Mouse (Mus musculus) lung, embryonic 15.5 days (tissue): ENCODE measurements at regions not wholly inside any gene's neighbourhood (a gene's known extent, or its start where the extent isn't known, plus 50 kb on each side); places are given as distances from the start of the nearest gene placed in this dataset.

ENCODE experiments used
- ATAC-seq: fragments of 200-750 bp; cut with Nextera tagmentation; 2 replicates; pipeline ENCODE4 v1.8.0; 2017; ENCODE audit warnings: moderate number of reproducible peaks, borderline replicate concordance; ENCODE audit not compliant: low FRiP score, low TSS enrichment; ENCODE audit errors: extremely low read depth
- H3K27ac ChIP-seq: fragments of 300-500 bp; sonication (generic); 2 replicates; pipeline ENCODE4 v1.5.1; 2015; ENCODE audit warnings: moderate library complexity, mild to moderate bottlenecking, inconsistent platforms
- H3K27me3 ChIP-seq: fragments of 300-500 bp; sonication (generic); 2 replicates; pipeline ENCODE4 v1.6.1; 2015; ENCODE audit warnings: inconsistent platforms
- H3K36me3 ChIP-seq: fragments of 300-500 bp; sonication (generic); 2 replicates; pipeline ENCODE4 v1.6.1; 2015; ENCODE audit warnings: inconsistent platforms
- H3K4me1 ChIP-seq: fragments of 300-500 bp; sonication (generic); 2 replicates; pipeline ENCODE4 v1.6.1; 2015; ENCODE audit warnings: inconsistent platforms
- H3K4me2 ChIP-seq: fragments of 300-500 bp; sonication (generic); 2 replicates; pipeline ENCODE4 v1.6.1; 2015; ENCODE audit warnings: inconsistent platforms, mild to moderate bottlenecking, moderate library complexity
- H3K4me3 ChIP-seq: fragments of 300-500 bp; sonication (generic); 2 replicates; pipeline ENCODE4 v1.5.1; 2015; ENCODE audit warnings: mild to moderate bottlenecking, inconsistent platforms
- H3K9ac ChIP-seq: fragments of 300-500 bp; sonication (generic); 2 replicates; pipeline ENCODE4 v1.6.1; 2015; ENCODE audit warnings: inconsistent platforms
- H3K9me3 ChIP-seq: fragments of 300-500 bp; sonication (generic); 2 replicates; pipeline ENCODE4 v1.6.1; 2016; ENCODE audit warnings: inconsistent platforms
- WGBS: fragments of 180-500 bp; shearing (Covaris S2); methylation state at CpG from one replicate; pipeline ENCODE4 v1.1.7; 2015; 5-methylcytosine and 5-hydroxymethylcytosine counted together

DNA sequence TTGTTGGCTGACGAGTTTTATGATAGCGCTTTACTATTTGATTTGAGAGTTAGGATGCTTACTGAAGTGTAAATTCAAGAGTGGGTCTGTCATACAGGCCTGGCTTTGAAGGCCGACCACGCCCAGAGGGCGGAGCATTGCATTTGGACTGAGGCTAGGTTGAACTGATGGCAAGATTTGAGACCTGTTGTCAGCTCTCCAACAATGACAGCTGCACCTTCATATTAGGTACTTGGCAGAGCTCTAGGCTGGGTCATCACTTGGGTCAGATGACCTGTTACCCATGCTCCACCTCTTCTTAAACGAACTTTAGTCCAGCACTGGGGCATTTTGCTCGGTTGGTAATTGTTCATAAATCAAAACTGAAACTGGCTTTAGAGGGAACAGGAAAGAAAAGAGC is 231.1 kb upstream of the Ptbp2 start:
- Histone ChIP-seq H3K27ac (no peak overlapping the region), H3K4me3 (no peak overlapping the region), H3K4me1 (no peaks in the 10 kb centered on the region), H3K9ac (no peak overlapping the region), H3K36me3 (no peaks in the 10 kb centered on the region), H3K9me3 (no peaks in the 10 kb centered on the region), H3K27me3 (no peaks in the 10 kb centered on the region), H3K4me2 (no peak overlapping the region)
- WGBS, result 85% methylated on average over 7 of the region's 7 CpGs
- no peak for ATAC-seq

DNA sequence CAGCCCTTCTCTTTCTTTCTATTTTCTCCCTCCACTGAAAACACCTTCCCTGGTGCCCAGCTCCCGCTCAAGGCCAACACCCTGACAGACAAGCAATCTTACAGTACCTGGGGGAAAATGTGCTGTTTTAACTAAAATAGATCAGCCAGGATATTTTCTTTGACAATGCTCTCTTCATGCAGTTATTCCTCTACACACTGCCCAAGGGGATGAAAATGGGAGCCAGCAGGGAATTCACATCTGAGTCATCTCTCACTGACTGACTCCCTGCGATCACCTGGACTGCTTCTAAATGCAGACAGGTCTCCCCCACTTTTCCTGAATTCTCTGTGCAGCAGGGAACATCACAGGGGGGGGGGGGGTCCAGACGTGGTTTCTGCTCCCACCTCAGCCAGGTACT is 227.6 kb upstream of the Ptbp2 start:
- WGBS, result 24% methylated on average over 3 of the region's 3 CpGs
- Histone ChIP-seq H3K4me2 (no peak overlapping the region), H3K27me3 (no peaks in the 10 kb centered on the region), H3K27ac (no peak overlapping the region), H3K9me3 (no peaks in the 10 kb centered on the region), H3K9ac (no peak overlapping the region), H3K4me3 (no peak overlapping the region), H3K36me3 (no peaks in the 10 kb centered on the region), H3K4me1 (no peaks in the 10 kb centered on the region)
- no peak for ATAC-seq

DNA sequence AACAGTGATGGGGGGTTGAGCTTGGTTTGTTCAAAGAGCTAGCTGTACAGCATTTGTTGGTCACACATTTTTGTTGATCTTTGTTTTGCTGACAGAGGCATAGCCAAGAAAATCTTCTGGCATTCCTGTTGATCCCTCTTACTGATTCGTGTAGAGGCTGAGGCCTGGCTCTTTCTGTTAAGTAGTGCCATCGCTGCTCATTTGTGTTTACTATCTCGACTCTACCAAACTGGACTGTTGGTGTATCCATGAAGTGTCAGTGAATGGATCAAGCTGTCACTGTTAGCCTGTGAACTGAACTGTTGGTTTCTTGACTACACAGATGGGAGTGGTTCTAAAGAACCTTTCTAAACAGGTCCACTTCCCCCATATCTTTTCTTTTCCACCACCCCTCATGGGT is 223.8 kb upstream of the Ptbp2 start:
- no peak overlapping the region for H3K4me2 ChIP-seq
- no peaks in the 10 kb centered on the region for H3K27me3 ChIP-seq
- no peak overlapping the region for H3K27ac ChIP-seq
- H3K36me3 ChIP-seq, result no peaks in the 10 kb centered on the region
- H3K4me3 ChIP-seq, result no peak overlapping the region
- H3K9ac ChIP-seq, result no peak overlapping the region
- H3K9me3 ChIP-seq, result no peaks in the 10 kb centered on the region
- no peaks in the 10 kb centered on the region for H3K4me1 ChIP-seq
- peak; percentile 65; the same call in 1 of the 2 replicates for ATAC-seq
- WGBS, result 59% methylated on average over 3 of the region's 3 CpGs

DNA sequence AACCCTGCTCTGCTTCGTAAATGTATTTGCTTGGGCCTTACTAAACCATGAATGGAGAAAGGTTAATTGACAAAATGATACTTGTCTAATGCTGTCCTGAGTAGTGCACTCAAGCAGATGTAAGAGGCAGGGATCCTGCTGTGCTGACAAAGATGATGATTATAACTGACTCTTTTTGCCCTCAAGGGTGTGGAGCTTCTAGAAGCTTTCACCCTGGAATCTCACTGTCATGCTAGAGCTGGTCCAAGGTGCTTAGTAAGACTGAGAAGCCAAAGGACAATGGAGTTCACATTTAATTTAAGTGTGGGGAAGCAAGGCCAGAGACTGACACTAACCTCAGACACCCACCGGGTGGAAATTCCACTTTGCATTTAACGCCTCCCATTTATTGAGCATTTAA is 220.3 kb upstream of the Ptbp2 start:
- 83% methylated on average over 3 of the region's 3 CpGs for WGBS

DNA sequence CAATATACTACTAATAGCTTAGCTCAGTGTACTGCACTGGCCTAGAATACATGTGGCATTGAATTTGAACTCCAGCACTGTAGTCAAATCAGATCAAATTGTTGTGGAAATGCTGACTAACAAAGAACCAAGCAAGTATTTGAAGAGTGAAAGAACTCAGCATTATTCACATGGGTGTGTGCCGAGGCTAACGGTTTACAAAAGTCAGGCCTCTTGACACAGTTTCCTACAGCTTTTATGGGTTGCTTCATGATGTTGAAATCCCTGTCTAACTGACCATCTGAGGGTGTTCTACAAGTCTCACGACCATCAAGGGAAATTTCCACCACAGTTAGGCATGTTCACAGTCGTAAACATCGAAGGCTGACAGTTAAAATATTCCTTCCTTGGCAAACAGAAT is 216.0 kb upstream of the Ptbp2 start:
- peak; percentile 47; the same call in 1 of the 2 replicates for ATAC-seq

More for the DNA sequence above, 220.3 kb upstream of the Ptbp2 start:
- ATAC-seq, result no peak
- Histone ChIP-seq H3K4me2 (no peak overlapping the region), H3K36me3 (no peaks in the 10 kb centered on the region), H3K4me1 (no peaks in the 10 kb centered on the region), H3K9me3 (no peaks in the 10 kb centered on the region), H3K27me3 (no peaks in the 10 kb centered on the region), H3K27ac (no peak overlapping the region), H3K4me3 (no peak overlapping the region), H3K9ac (no peak overlapping the region)

DNA sequence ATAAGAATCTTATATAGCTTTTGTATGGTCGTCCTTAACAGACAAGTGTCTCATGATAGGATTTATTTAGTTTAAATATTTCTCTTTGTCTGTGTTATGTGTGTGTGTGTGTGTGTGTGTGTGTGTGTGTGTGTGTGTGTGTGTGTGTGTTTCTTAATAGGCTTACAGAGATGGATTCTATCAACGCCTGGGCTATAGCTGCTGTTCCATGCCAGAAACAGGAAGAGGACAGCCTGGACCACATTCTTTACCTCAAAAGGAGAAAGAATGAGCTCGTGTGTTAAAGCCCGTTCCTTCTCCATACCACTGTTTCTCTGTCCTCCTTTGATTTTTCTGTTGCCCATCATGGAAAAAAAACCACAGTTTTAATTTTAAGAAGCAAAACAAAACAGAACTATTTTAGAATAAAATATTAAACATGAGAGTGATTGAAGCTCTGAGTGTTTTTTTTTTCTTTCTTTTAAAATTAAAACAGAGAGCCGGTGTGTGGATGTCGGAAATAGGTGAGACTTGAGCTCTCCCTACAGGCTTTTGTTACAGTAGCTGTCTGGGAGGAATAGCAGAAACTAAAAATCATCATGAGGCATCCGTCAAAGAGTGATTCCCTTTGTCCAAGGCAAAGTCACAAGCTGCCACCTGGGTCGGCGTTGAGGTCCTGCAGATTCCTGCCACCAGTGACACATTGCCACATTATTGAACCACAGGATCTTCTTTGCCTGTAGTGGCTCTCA is 212.2 kb upstream of the Ptbp2 start:
- Histone ChIP-seq H3K27ac (peak overlapping the region; percentile 60; the same call in 1 of the 2 replicates), H3K4me1 (peaks cover 6% of the 10 kb centered on the region; the same call in 1 of the 2 replicates), H3K36me3 (no peaks in the 10 kb centered on the region), H3K9ac (no peak overlapping the region), H3K27me3 (no peaks in the 10 kb centered on the region), H3K4me3 (no peak overlapping the region), H3K9me3 (no peaks in the 10 kb centered on the region), H3K4me2 (no peak overlapping the region)
- WGBS, result 52% methylated on average over 9 of the region's 9 CpGs
- peak; percentile 51; the same call in 1 of the 2 replicates for ATAC-seq

More for the DNA sequence above, 216.0 kb upstream of the Ptbp2 start:
- 39% methylated on average over 5 of the region's 5 CpGs for WGBS
- no peaks in the 10 kb centered on the region for H3K36me3 ChIP-seq
- peaks cover 4% of the 10 kb centered on the region; the same call in 1 of the 2 replicates for H3K4me1 ChIP-seq
- no peak overlapping the region for H3K9ac ChIP-seq
- no peaks in the 10 kb centered on the region for H3K9me3 ChIP-seq
- H3K4me2 ChIP-seq, result no peak overlapping the region
- no peaks in the 10 kb centered on the region for H3K27me3 ChIP-seq
- H3K27ac ChIP-seq, result 0 out of 2 replicates have a peak overlapping the region, but pooled peaks have one; percentile 16
- H3K4me3 ChIP-seq, result no peak overlapping the region

DNA sequence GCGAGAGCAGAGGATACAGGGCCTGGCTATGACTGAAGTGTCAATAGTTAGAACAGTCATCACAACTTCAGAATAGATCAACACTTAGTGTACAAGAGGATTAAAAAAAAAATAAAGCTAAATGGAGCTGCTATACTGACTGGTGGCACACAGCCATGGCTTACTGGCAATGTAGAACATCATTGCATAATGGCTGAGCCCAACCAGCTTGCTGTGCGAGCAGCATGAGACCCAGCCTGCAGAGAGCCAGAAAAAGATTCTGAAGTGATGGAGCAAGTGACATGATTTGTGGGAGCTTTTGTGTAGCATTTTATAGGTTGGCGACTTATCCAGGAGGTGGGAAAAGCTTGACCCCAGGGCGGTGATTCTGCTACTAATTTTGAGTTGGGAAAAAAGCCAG is 211.5 kb upstream of the Ptbp2 start:
- no peaks in the 10 kb centered on the region for H3K36me3 ChIP-seq
- no peak overlapping the region for H3K4me3 ChIP-seq
- H3K27me3 ChIP-seq, result no peaks in the 10 kb centered on the region
- no peaks in the 10 kb centered on the region for H3K9me3 ChIP-seq
- no peak overlapping the region for H3K4me2 ChIP-seq
- no peak overlapping the region for H3K9ac ChIP-seq
- peak; percentile 88 for ATAC-seq
- peak overlapping the region; percentile 60 for H3K27ac ChIP-seq
- H3K4me1 ChIP-seq, result peaks cover 6% of the 10 kb centered on the region; the same call in 1 of the 2 replicates
- 44% methylated on average over 4 of the region's 4 CpGs for WGBS

DNA sequence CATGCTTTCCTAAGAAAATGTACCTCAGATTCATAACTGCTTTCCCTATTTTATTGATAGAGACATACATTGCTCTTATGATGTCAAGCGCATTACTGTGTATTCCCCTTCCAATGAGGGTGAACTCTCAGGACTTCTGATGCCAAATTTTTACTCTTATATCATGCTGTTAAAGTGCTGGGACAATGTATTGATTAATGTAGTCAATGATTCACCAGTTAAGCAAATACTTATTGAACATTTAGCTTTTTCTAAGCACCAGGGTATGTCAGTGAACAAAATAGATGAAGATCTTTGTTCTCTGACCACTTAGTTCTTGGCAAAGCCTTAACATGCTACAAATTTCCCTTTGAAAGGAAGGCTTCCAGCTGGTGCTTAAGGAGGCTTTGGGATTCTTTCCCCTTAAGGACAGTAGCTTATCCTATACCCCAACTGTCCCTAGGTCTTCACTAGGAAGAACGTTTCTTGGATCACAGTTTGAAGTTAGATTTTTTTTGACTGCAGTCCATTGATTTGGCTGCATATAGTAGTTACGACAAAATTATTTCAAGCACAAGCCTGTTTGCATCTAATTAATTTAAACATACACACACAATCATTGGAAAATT is 203.1 kb upstream of the Ptbp2 start:
- Histone ChIP-seq H3K36me3 (no peaks in the 10 kb centered on the region), H3K4me2 (no peak overlapping the region), H3K27ac (no peak overlapping the region), H3K4me3 (no peak overlapping the region), H3K4me1 (no peaks in the 10 kb centered on the region), H3K9me3 (no peaks in the 10 kb centered on the region), H3K9ac (no peak overlapping the region), H3K27me3 (no peaks in the 10 kb centered on the region)
- ATAC-seq, result peak; percentile 78; the same call in 1 of the 2 replicates
- 59% methylated on average over 3 of the region's 3 CpGs for WGBS

DNA sequence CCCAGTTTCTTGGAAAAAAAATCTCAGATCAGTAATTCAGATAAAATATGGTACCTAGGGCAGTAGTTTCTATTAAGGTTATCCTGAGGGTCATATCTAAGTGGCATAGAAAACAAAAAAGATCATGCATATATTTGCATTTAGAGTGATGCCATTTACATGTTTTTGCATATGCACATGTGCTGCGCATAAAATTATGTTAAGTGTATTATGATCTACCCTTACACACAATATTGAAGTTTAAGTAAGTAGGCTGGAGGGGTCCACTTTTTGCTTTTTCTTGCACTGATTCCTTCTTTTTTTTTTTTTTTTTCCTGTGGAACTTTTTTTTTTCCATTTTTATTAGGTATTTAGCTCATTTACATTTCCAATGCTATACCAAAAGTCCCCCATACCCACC is 193.1 kb upstream of the Ptbp2 start:
- no peak overlapping the region for H3K9ac ChIP-seq
- no peaks in the 10 kb centered on the region for H3K27me3 ChIP-seq
- no peak overlapping the region for H3K27ac ChIP-seq
- no peak overlapping the region for H3K4me3 ChIP-seq
- H3K36me3 ChIP-seq, result no peaks in the 10 kb centered on the region
- no peaks in the 10 kb centered on the region for H3K4me1 ChIP-seq
- H3K9me3 ChIP-seq, result no peaks in the 10 kb centered on the region
- WGBS, result 92% methylated on average over 1 of the region's 1 CpGs
- ATAC-seq, result no peak
- H3K4me2 ChIP-seq, result no peak overlapping the region

DNA sequence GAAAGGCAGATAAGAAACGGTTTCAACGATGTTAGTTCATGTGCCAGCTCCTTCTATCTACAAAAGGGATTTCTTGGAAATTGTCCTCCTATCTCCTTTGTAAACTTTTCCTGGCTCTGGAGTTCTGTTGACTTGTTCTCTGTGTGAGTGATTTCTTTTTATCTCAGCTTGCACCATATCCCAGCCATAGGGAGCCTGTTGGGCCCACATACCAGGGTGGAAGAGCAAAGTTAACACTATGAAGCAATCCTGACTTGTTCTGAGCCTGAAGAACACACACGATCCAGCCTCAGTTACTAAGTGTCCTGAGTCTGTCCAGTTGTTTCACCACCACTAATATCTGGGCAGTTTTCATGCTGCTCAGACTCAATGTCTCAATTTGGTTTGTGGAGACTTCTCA is 192.1 kb upstream of the Ptbp2 start:
- no peak overlapping the region for H3K27ac ChIP-seq
- H3K9me3 ChIP-seq, result no peaks in the 10 kb centered on the region
- no peaks in the 10 kb centered on the region for H3K27me3 ChIP-seq
- WGBS, result 47% methylated on average over 3 of the region's 3 CpGs
- peak; percentile 55; the same call in 1 of the 2 replicates for ATAC-seq
- H3K4me3 ChIP-seq, result no peak overlapping the region
- H3K9ac ChIP-seq, result no peak overlapping the region
- no peaks in the 10 kb centered on the region for H3K4me1 ChIP-seq
- no peak overlapping the region for H3K4me2 ChIP-seq
- no peaks in the 10 kb centered on the region for H3K36me3 ChIP-seq

DNA sequence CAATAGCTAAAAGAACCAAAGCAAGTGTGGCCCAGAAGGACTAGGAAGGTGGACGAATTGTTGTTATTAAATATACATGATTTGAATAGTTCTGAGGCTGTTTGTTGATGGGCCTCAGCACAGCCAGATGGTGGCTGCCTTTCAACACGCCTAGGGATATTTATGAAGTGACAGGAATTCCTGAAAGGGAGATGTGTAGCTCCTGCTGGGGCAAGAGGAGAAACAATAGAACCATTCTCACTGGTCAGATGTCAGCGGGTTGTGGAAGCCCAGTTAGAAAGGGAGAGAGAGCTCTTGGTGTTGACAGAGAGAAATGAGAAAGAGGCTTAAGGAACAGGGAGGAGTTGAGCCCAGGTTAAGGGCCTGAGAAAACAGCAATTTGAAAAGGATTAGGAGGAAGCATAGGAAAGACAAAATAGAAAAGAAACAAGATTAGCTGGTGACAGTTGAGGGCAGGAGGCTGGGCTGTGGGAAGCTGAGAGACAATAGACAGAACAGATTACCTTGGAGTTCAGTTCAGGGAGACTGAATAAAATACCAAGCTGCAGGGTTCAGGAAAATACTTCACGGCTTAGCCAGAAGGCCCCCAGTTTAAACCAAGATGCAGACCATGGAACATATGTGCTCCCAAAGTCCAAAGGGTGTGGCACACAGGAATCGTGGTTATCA is 174.7 kb upstream of the Ptbp2 start:
- H3K27me3 ChIP-seq, result no peaks in the 10 kb centered on the region
- no peaks in the 10 kb centered on the region for H3K9me3 ChIP-seq
- no peak overlapping the region for H3K4me3 ChIP-seq
- H3K4me1 ChIP-seq, result no peaks in the 10 kb centered on the region; the same call in 1 of the 2 replicates
- 19% methylated on average over 5 of the region's 5 CpGs for WGBS
- H3K9ac ChIP-seq, result no peak overlapping the region
- H3K36me3 ChIP-seq, result no peaks in the 10 kb centered on the region
- peak; percentile 69; the same call in 1 of the 2 replicates for ATAC-seq
- no peak overlapping the region for H3K4me2 ChIP-seq
- H3K27ac ChIP-seq, result no peak overlapping the region

DNA sequence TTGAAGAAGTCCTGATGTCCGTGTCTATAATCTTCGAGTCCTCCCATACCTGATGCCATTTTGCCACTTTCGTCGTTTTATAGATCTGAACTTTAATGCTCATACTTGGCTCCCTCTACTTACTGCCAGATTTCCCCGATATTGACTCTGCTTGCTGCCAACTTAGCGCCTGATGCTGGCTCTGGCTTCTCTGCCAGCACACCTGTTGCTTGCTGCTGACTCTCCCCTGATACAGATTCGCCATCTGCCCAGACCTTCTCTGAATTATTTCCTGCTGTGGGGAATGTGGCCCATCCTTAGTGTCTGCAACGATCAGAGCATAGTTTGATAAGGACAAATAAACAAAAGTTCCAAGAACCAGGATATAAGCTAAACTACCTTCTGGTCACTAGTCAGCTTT is 173.3 kb upstream of the Ptbp2 start:
- no peak overlapping the region for H3K27ac ChIP-seq
- H3K4me2 ChIP-seq, result no peak overlapping the region
- no peaks in the 10 kb centered on the region for H3K9me3 ChIP-seq
- H3K36me3 ChIP-seq, result no peaks in the 10 kb centered on the region
- H3K4me3 ChIP-seq, result no peak overlapping the region
- no peak for ATAC-seq
- no peaks in the 10 kb centered on the region for H3K27me3 ChIP-seq
- 68% methylated on average over 8 of the region's 8 CpGs for WGBS
- no peak overlapping the region for H3K9ac ChIP-seq
- H3K4me1 ChIP-seq, result no peaks in the 10 kb centered on the region; the same call in 1 of the 2 replicates
